Mouse (Mus musculus) cerebellum, adult 2 months (tissue): ENCODE results near the gene Fndc3b.

Source experiments
- CTCF ChIP-seq: fragments of 200-500 bp; IDR thresholded peaks from 2 replicates; pipeline ENCODE4 v1.5.1; 2011; ENCODE audit warnings: low read depth, mild to moderate bottlenecking, control low read depth, low read length, moderate library complexity, borderline replicate concordance; ENCODE audit not compliant: insufficient read depth
- POLR2A ChIP-seq: fragments of 200-500 bp; IDR thresholded peaks from 2 replicates; pipeline ENCODE4 v1.6.1; 2011; ENCODE audit warnings: low read length, control low read depth, borderline replicate concordance; ENCODE audit not compliant: insufficient read depth

DNA sequence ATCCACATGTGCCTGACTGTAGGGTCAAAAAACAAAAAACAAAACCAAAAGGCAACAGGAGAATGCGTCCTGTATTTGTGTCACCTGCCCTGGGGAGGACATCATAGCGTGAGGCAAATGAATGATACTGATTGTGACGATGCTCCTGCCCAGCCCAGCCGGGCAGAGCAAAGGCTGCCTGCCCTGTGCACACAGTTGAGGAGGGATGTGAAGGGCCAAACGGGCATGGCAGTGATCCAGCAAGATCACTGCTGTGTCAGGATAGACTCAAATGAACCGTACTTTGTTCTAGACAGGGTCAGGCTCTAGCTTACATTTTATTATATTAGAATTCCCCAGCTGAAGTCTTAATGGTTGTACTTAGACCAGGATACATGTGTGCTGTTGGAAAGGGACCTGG is 219.3 kb downstream of the Fndc3b start:
- TF ChIP-seq CTCF (no peak), POLR2A (no peak)
